Mouse (Mus musculus) spleen, adult 18-20 months (tissue): Measurements from ENCODE around the gene Stxbp1.

Experiments used
- DNase-seq, 2 experiments: peaks; one replicate each; pipeline ENCODE4 v3.0.0; 2022; ENCODE audit warnings: mixed read lengths in 2 of 2

The Stxbp1 gene

DNA sequence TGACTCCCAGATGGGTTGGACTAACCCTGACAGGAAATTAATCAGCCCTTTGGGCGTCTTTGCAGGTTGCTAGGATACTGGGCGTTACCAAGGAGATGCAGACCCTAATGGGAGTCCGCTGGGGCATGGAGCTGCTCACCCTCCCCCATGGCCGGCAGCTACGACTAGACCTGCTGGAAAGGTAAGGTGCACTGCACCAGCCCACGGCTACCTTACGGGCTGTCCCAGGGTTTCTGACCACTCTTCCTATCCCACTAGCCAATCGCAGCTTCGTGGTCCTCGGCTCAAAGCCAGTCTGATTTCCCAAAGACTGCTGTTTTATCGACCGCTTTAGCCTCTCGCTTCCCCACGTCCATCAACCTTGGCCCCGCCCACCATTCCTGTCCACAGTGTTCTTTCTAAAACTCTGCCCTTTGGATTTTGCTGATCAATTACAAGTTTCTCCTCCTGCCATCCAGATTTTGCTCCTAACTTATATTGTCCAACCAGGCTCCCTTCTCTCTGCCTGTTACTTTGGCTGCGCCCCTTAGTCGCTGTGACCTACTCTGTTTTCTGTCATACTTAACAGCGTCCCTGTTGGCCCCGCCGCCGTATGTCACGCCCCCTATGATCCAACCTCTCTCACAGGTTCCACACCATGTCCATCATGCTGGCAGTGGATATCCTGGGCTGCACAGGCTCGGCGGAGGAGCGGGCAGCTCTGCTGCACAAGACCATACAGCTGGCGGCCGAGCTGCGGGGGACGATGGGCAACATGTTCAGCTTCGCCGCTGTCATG lies 96.0 kb downstream of the Stxbp1 start:
- DNase-seq: no peak

DNA sequence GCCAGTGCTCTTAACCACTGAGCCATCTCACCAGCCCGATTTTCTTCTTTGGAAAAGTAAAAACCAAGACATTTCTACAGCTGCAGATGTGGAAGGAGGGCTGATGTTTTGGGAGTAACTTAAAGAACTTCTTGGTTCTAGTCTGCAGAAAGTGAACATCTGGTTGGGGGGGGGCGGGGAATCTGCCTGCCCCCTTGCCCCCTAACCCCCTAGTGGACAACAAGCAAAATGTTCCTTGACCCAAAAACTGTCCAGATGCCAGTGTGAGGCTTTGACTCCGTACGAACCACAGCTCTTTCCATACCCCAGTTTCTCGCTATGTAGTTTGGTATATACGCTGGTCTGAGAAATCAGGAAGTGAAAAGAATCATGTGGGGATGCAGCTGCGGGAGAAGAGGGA lies 96.8 kb downstream of the Stxbp1 start:
- DNase-seq: no peak

DNA sequence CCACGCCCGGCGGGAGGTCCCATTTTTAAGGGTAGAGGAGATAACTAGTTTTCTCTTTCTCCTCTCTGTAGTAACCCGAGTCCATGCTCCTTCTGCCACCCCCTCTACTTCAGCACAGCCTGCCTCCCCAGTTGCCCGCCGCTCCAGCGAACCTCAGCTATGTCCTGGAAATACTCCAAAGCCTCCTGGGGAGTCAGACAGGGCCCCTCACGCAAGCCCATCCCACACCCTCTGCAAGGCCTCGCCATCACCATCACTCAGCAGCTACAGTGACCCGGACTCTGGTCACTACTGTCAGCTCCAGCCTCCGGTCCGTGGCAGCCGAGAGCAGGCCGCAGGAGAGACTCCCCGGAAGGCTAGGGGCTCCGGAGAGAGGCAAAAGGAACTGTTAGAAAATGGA lies 98.0 kb downstream of the Stxbp1 start:
- no peak for DNase-seq

GRCm38 (mm10) chr2:32744272-32744982 lies 102.6 kb downstream of the Stxbp1 start:
- DNase-seq: no peak

GRCm38 (mm10) chr2:32742173-32742531 lies 104.9 kb downstream of the Stxbp1 start:
- no peak for DNase-seq

DNA sequence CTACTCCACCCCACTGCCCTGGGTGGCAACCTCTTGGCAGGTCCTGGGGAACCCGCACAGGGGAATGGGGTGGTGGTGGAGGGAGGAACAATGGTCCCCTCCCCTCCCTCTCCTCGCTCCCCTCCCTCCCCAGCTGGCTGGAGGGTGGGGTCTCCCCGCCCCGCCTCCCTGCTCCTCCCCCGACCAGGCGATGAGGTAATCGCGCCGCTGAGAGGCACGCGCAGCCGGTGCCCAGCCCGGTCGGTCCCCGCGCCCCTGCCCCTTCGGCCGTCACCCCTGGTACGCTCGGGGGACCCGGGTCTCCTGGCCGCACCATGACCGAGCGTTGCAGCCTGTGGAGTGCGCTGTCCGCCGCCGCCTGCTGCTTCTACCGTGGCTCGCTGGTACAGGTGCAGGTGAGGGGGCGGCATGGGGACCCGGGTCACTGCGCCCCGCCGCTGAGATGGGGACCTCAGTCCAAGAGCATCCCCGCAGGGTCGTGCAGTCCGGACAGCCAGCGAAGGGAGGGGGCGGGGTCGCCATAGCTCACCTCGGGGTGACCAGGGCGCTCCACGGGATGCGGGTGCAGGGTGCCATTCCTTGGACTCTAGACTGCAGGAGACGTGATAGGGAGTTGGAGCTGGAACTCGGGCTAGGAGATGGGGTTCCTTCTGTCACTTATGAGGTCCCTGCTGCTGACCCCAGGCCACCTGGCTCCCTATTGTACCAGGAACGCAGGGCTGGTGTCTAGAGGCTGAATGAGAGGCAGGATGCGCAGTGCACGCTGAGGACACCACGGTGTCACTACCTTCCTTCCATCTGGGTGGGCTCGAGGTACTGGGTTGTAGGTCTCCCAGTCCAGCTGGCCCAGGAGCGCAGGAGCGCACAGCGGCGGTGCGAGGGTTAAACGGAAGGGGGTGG lies 105.5 kb downstream of the Stxbp1 start:
- DNase-seq: no peak

DNA sequence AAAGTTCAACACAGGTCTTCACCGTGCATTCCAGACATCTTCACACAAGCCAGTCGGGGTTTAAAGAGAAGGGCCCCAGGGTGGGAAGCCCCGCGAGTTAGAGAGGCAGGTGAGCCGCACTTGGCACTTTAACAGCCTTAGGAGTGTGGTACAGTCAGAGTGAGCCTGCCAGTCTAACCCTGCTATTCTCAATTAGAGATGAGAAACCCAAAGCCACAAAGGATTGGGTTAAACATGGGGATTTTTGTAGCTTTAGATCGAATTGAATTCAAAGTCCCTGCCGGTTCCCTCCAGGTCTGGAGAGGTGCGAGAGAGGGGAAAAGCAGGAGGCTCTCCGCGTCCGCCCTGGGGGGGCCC lies 106.2 kb downstream of the Stxbp1 start, which contains the start of gene 6330409D20Rik:
Gene 6330409D20Rik, minus strand, starts transcription at position 101 of the 357 bp plus-strand sequence.
- no peak for DNase-seq

DNA sequence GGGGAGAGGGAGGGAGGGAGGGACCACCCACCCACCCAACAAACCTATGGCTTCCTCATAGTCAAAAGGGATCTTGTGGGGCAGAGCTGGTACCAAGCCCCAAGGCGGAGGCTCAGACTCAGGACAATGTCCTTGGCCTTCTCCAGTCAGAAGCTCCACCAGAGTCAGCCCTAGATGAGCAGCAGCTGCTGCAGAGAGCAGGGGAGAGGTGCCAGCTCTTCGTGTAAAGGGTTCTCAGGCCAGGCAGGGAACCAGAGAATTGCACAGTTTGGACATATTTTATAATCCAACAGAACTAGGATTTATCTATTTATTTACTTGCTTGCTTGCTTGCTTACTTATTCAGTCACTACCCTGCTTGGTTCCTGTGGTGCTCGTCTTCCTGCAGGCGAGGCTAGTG lies 107.7 kb downstream of the Stxbp1 start:
- DNase-seq: no peak
